Mouse (Mus musculus) cerebellum, adult 2 months (tissue): ENCODE results near the gene Espl1. TPM values are rescaled to one million over a fixed set of nuclear protein-coding genes. Genes with fewer than 3 reads are reported as not detected.
A peak's percentile ranks its signal among the peaks of the same experiment; 100 is the strongest.

Experiments used
- DNase-seq, 2 experiments: peaks; one replicate each; pipeline ENCODE4 v3.0.0; 2021
- H3K27ac ChIP-seq: fragments of 200-500 bp; 2 replicates; pipeline ENCODE4 v1.5.1; 2012; ENCODE audit warnings: low read length, control low read depth, inconsistent platforms; ENCODE audit not compliant: insufficient read depth
- H3K27me3 ChIP-seq: fragments of 200-500 bp; 2 replicates; pipeline ENCODE4 v1.6.1; 2012; ENCODE audit warnings: inconsistent platforms, mild to moderate bottlenecking, low read length, moderate library complexity; ENCODE audit not compliant: control insufficient read depth, insufficient read depth
- H3K4me1 ChIP-seq: fragments of 200-500 bp; 2 replicates; pipeline ENCODE4 v1.6.1; 2011; ENCODE audit warnings: low read length; ENCODE audit not compliant: control insufficient read depth, insufficient read depth
- H3K4me3 ChIP-seq: fragments of 200-500 bp; replicated peaks from 2 replicates; pipeline ENCODE3; 2011; ENCODE audit warnings: mild to moderate bottlenecking, low read depth, low read length, control low read depth; ENCODE audit not compliant: insufficient read depth
- CTCF ChIP-seq: fragments of 200-500 bp; IDR thresholded peaks from 2 replicates; pipeline ENCODE4 v1.5.1; 2011; ENCODE audit warnings: low read depth, mild to moderate bottlenecking, control low read depth, low read length, moderate library complexity, borderline replicate concordance; ENCODE audit not compliant: insufficient read depth
- POLR2A ChIP-seq: fragments of 200-500 bp; IDR thresholded peaks from 2 replicates; pipeline ENCODE4 v1.6.1; 2011; ENCODE audit warnings: low read length, control low read depth, borderline replicate concordance; ENCODE audit not compliant: insufficient read depth
- WGBS: fragments of 180-500 bp; shearing (Covaris S2); methylation state at CpG from one replicate; pipeline ENCODE4 v1.1.7; 2018; 5-methylcytosine and 5-hydroxymethylcytosine counted together
- polyA plus RNA-seq: library from polyadenylated mRNA; depleted of rRNA; stranded (reverse); fragments of >200 nt; gene quantifications from 2 replicates; pipeline ENCODE4 v1.2.3, GENCODE M21; 2012

Gene Espl1
- polyA plus RNA-seq, 1 experiment: 0.62 TPM

DNA sequence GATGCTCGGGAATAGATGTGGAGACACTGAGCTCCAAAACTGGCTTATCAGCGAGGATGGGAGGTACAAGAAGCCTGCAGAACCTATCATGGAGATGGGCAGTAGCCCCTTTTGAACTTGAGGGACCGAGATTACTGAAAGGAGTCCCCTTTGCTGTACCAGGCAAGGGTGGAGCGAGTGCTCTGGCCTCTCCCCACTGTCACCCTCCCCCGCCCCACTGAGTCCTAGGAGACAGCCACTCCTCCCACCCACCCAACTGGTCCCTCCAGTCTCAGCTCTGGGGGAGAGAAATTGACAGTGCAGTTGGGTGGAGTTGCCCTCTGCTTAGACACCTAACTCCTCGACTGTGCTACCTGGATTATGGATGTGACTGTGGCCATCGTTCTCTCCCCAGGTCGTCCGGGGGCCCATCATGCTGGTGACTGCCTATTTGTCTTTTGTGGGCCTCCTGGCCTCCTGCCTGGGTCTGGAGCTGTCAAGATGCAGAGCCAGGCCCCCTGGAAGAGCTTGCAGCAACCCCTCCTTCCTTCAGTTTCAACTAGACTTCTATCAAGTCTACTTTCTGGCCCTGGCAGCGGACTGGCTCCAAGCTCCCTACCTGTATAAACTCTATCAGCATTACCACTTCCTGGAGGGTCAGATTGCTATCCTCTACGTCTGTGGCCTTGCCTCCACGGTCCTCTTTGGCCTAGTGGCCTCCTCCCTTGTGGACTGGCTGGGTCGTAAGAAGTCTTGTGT lies 16.1 kb upstream of the Espl1 start:
- 23% methylated on average over 13 of the region's 13 CpGs for WGBS
- H3K4me1 ChIP-seq: peaks cover 8% of the 10 kb centered on the region; the same call in 1 of the 2 replicates
- peak overlapping the region; percentile 73 for H3K27ac ChIP-seq
- peak in 1 of 2 experiments; percentile 17 for DNase-seq
- no peaks in the 10 kb centered on the region for H3K27me3 ChIP-seq
- H3K4me3 ChIP-seq: peak overlapping the region; percentile 71
- no peak for TF ChIP-seq CTCF
- TF ChIP-seq POLR2A: no peak

DNA sequence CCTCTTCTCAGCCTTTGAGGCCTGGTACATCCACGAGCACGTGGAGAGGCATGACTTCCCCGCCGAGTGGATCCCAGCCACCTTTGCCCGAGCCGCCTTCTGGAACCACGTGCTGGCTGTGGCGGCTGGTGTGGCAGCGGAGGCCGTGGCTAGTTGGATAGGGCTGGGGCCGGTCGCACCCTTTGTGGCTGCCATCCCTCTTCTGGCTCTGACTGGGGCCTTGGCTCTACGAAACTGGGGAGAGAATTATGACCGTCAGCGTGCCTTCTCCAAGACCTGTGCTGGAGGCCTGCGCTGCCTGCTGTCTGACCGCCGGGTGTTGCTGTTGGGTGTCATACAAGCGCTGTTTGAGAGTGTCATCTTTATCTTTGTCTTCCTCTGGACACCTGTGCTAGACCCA lies 15.4 kb upstream of the Espl1 start:
- no peak for DNase-seq
- Histone ChIP-seq H3K4me3 (peak overlapping the region; percentile 71), H3K27me3 (no peaks in the 10 kb centered on the region), H3K4me1 (peaks cover 8% of the 10 kb centered on the region; the same call in 1 of the 2 replicates), H3K27ac (no peak overlapping the region)
- TF ChIP-seq POLR2A: no peak
- no peak for TF ChIP-seq CTCF
- WGBS: 90% methylated on average over 19 of the region's 19 CpGs

DNA sequence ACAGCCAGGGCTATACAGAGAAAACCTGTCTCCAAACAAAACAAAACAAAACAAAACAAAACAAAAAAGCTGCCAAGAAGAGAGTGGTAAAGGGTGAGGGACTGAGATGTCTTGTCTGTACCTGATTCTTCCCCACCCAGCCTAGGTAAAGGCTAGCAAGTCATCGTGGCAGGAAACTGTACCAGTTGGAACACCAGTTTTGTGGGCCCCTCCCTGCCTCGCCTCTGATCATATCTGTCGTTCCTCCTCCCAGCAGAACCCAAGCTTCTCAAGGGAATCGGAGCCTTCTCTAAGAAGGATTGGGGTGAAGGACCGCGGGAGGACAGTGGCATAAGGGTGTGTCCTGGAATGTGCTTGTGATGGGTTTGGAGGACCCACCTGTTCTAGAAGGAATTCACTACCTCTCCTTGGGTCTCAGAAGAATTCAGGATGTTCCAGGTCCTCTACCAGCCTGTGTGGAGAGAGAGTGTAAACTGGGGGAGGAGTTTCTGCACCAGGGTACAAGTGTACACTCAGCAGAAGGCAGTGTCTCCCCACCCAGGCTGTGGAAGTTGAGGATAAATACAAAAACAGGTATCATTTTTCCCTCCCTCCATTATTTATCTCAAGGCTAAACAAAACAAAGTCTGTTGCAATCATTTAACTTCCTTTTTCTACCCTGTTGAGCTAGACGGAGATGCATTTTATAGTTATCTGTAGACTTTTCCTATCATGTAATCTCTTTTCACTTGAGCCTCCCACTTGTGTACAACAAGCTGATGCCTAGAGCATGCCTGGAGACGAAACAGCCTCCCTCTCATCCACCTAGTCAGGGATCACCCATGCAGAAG lies 13.4 kb upstream of the Espl1 start:
- 79% methylated on average over 8 of the region's 8 CpGs for WGBS
- Histone ChIP-seq H3K4me3 (no peak overlapping the region), H3K4me1 (peaks cover 8% of the 10 kb centered on the region; the same call in 1 of the 2 replicates), H3K27ac (no peak overlapping the region), H3K27me3 (no peaks in the 10 kb centered on the region)
- no peak for TF ChIP-seq POLR2A
- no peak for TF ChIP-seq CTCF
- no peak for DNase-seq

DNA sequence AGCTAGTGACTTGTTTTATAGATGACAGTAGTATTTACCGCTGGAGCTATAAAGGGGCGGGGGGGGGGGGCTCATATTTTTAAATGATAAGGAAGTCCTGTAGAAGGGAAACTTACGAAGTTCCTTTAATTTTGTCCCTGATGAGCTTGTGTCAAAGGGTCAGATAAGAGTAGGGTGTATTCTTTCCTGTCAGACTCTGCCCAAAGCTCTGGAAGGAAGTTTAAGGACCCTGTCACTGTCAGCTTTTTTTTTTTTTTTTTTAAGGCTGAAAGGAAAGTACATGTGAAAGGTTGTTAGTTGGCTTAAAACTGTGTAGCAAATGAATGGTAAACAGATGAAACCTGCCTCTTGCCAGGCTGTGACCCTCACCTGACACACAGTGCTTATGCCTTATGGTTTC lies 12.4 kb upstream of the Espl1 start:
- Histone ChIP-seq H3K4me1 (peaks cover 8% of the 10 kb centered on the region; the same call in 1 of the 2 replicates), H3K27ac (no peak overlapping the region), H3K27me3 (no peaks in the 10 kb centered on the region), H3K4me3 (no peak overlapping the region)
- DNase-seq: no peak
- TF ChIP-seq POLR2A (no peak), CTCF (no peak)
- 85% methylated on average over 3 of the region's 3 CpGs for WGBS

DNA sequence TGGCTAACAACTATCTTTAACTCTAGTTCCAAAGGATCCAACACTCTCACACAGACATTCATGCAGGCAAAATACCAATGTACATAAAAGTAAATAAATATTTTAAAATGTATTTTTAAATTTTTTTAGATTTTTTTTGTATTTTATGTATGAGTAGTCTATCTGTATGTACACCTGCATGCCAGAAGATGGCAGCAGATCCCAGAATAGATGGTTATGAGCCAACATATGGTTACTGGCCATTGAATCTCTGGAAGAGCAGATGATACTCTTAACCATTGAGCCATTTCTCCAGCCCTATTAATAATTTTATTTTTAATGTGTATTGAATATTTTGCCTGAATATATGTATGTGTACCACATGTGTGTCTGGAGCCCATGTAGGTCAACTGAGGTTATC lies 8.7 kb upstream of the Espl1 start:
- TF ChIP-seq CTCF: peak; percentile 46; the same call in 1 of the 2 replicates
- TF ChIP-seq POLR2A: no peak
- Histone ChIP-seq H3K27ac (no peak overlapping the region), H3K27me3 (no peaks in the 10 kb centered on the region), H3K4me1 (no peaks in the 10 kb centered on the region), H3K4me3 (no peak overlapping the region)
- DNase-seq: peak in 1 of 2 experiments; percentile 42

DNA sequence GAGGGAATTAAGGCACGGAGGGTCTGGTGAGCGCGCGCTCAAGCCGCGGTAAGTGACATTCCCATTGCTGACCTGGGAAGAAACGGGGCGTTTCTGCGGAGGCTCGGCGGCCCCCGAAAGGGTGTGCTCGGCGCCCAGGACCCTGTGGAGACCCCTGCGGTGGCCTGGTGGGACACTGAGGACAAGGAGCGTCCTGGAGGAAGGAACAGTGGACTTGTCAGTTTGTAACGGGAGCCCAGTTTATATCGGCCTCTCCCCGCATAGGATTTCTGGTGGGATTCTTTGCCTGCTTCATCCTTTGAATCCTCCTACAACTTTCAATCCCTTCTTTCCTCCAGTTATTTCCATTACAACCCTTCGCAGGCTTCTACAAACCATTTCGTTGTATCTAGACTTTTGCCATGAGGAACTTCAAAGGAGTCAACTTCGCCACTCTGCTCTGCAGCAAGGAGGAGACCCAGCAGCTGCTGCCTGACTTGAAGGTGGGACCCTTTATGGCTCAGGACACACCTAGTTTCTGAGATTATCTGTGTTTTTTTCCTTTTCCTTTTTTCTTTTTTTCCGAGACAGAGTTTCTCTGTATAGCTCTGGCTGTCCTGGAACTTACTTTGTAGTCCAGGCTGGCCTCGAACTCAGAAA lies 421 bp downstream of the Espl1 start:
- no peak overlapping the region for H3K27ac ChIP-seq
- DNase-seq: no peak
- no peak for TF ChIP-seq CTCF
- TF ChIP-seq POLR2A: no peak

DNA sequence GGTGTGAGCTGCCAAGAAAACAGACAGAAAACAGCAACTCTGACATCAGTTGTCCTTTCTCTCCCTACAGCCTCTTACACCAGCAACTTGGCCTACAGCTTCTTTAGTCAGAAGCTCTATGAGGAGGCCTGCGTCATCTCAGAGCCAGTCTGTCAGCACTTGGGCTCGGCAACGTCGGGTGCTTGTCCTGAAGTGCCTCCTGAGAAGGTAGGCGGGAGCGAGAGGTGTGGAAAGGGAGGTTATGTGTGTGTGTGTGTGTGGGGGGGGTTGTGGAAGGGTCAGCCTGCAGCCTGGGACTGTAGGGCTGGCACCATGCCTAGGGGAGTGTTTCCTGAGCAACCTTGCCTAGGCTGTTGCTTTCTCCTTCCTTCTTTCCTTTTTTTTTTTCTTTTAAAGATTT lies 6.5 kb downstream of the Espl1 start:
- no peak for DNase-seq
- no peaks in the 10 kb centered on the region for H3K27me3 ChIP-seq
- H3K4me3 ChIP-seq: no peak overlapping the region
- no peaks in the 10 kb centered on the region for H3K4me1 ChIP-seq
- 84% methylated on average over 6 of the region's 6 CpGs for WGBS
- no peak for TF ChIP-seq POLR2A
- TF ChIP-seq CTCF: no peak
- no peak overlapping the region for H3K27ac ChIP-seq

More for the DNA sequence above, 421 bp downstream of the Espl1 start:
- no peaks in the 10 kb centered on the region for H3K27me3 ChIP-seq
- H3K4me3 ChIP-seq: peak overlapping the region; percentile 70
- no peaks in the 10 kb centered on the region for H3K4me1 ChIP-seq
- WGBS: 5% methylated on average over 24 of the region's 24 CpGs

DNA sequence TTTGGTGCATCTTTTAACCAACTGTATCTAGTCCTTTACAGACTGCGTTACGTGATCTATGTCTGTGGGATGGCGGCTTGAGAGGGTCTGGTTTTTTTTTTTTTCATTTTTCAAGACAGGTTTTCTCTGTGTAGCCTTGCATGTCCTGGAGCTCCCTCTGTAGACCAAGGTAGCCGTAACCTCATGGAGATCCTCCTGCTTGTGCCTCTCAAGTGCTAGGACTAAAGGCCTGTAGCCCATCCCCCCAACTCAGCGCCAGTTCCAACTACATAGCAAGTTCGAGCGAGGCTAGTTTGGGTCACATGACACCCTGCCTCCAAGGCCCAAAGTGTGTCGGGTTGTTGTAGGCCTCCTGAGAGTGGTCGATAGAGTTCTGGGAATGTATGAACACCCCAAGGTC lies 12.7 kb downstream of the Espl1 start:
- H3K27me3 ChIP-seq: no peaks in the 10 kb centered on the region
- 82% methylated on average over 9 of the region's 9 CpGs for WGBS
- H3K27ac ChIP-seq: no peak overlapping the region
- TF ChIP-seq POLR2A (no peak), CTCF (no peak)
- DNase-seq: no peak
- H3K4me1 ChIP-seq: no peaks in the 10 kb centered on the region
- H3K4me3 ChIP-seq: no peak overlapping the region
